Mouse (Mus musculus) CH12.LX (cell line): Measurements from ENCODE around the gene Prkn.

ENCODE experiments used
- CTCF ChIP-seq, 2 experiments: IDR thresholded peaks in 1 of 2; conservative IDR thresholded peaks in 1 of 2; 2 replicates each; pipeline ENCODE4 v1.5.1; 2011 to 2012; ENCODE audit warnings: low read depth in 2 of 2, low read length in 2 of 2, improper control_type of control experiment in 1 of 2, inconsistent platforms in 1 of 2, mild to moderate bottlenecking in 1 of 2, moderate library complexity in 1 of 2
- E2F4 ChIP-seq: IDR thresholded peaks from 2 replicates; pipeline ENCODE4 v1.6.1; 2011; ENCODE audit warnings: low read depth, low read length, improper control_type of control experiment; ENCODE audit not compliant: insufficient replicate concordance
- EP300 ChIP-seq: IDR thresholded peaks from 2 replicates; pipeline ENCODE4 v1.6.1; 2011; ENCODE audit warnings: low read length, improper control_type of control experiment
- MYC ChIP-seq: IDR thresholded peaks from 2 replicates; pipeline ENCODE4 v1.6.1; 2011; ENCODE audit warnings: low read depth, mild to moderate bottlenecking, improper control_type of control experiment, low read length
- POLR2A ChIP-seq: IDR thresholded peaks from 2 replicates; pipeline ENCODE4 v1.6.1; 2011; ENCODE audit warnings: low read depth, mild to moderate bottlenecking, improper control_type of control experiment, low read length
- USF1 ChIP-seq: IDR thresholded peaks from 2 replicates; pipeline ENCODE4 v1.6.1; 2014; ENCODE audit warnings: low read depth, mild to moderate bottlenecking, inconsistent platforms, low read length, improper control_type of control experiment

- no peak for TF ChIP-seq POLR2A
- no peak for TF ChIP-seq CTCF (conservative IDR thresholded peaks at IDR 0.05 in 1 of 2, IDR thresholded peaks at IDR 0.05 in 1 of 2; ENCODE audit: low read depth in 2 of 2, low read length in 2 of 2)
- no peak for TF ChIP-seq MYC
- TF ChIP-seq EP300, result no peak
- no peak for TF ChIP-seq E2F4
- TF ChIP-seq USF1, result no peak
Observed at GRCm38 (mm10) chr17:12051031-12051430, 1210.8 kb downstream of the Prkn start.
